Mouse (Mus musculus) CH12.LX (cell line): Measurements from ENCODE around the gene Gm21304.
"Not testable (repeated sequence)": the region's sequence is repeated elsewhere in the genome, so short reads cannot be mapped to it uniquely, and the experiment has no call there.

Source experiments
- CHD1 ChIP-seq: IDR thresholded peaks from 2 replicates; pipeline ENCODE4 v1.6.1; 2012; ENCODE audit warnings: low read depth, low read length, improper control_type of control experiment, inconsistent platforms
- CTCF ChIP-seq, 2 experiments: IDR thresholded peaks in 1 of 2; conservative IDR thresholded peaks in 1 of 2; 2 replicates each; pipeline ENCODE4 v1.5.1; 2011 to 2012; ENCODE audit warnings: low read depth in 2 of 2, low read length in 2 of 2, improper control_type of control experiment in 1 of 2, inconsistent platforms in 1 of 2, mild to moderate bottlenecking in 1 of 2, moderate library complexity in 1 of 2
- ETS1 ChIP-seq: conservative IDR thresholded peaks from 2 replicates; pipeline ENCODE4 v1.6.1; 2012; ENCODE audit warnings: low read depth, mild to moderate bottlenecking, inconsistent platforms, low read length, improper control_type of control experiment, moderate library complexity
- JUND ChIP-seq: conservative IDR thresholded peaks from 2 replicates; pipeline ENCODE4 v1.6.1; 2011; ENCODE audit warnings: low read depth, low read length, improper control_type of control experiment
- MXI1 ChIP-seq: IDR thresholded peaks from 2 replicates; pipeline ENCODE4 v1.6.1; 2011; ENCODE audit warnings: mild to moderate bottlenecking, low read depth, low read length, improper control_type of control experiment
- MYC ChIP-seq: IDR thresholded peaks from 2 replicates; pipeline ENCODE4 v1.6.1; 2011; ENCODE audit warnings: low read depth, mild to moderate bottlenecking, improper control_type of control experiment, low read length
- POLR2A ChIP-seq: IDR thresholded peaks from 2 replicates; pipeline ENCODE4 v1.6.1; 2011; ENCODE audit warnings: low read depth, mild to moderate bottlenecking, improper control_type of control experiment, low read length
- RAD21 ChIP-seq: IDR thresholded peaks from 2 replicates; pipeline ENCODE4 v1.6.1; 2011; ENCODE audit warnings: low read depth, mild to moderate bottlenecking, low read length, improper control_type of control experiment, moderate library complexity
- SIN3A ChIP-seq: IDR thresholded peaks from 2 replicates; pipeline ENCODE4 v1.6.1; 2012; ENCODE audit warnings: low read length, improper control_type of control experiment, inconsistent platforms
- TCF12 ChIP-seq: IDR thresholded peaks from 2 replicates; pipeline ENCODE4 v1.6.1; 2014; ENCODE audit warnings: low read depth, mild to moderate bottlenecking, inconsistent platforms, low read length, improper control_type of control experiment
- USF1 ChIP-seq: IDR thresholded peaks from 2 replicates; pipeline ENCODE4 v1.6.1; 2014; ENCODE audit warnings: low read depth, mild to moderate bottlenecking, inconsistent platforms, low read length, improper control_type of control experiment
- ZC3H11A ChIP-seq: IDR thresholded peaks from 2 replicates; pipeline ENCODE4 v1.6.1; 2012; ENCODE audit warnings: low read depth, mild to moderate bottlenecking, inconsistent platforms, low read length, improper control_type of control experiment

DNA sequence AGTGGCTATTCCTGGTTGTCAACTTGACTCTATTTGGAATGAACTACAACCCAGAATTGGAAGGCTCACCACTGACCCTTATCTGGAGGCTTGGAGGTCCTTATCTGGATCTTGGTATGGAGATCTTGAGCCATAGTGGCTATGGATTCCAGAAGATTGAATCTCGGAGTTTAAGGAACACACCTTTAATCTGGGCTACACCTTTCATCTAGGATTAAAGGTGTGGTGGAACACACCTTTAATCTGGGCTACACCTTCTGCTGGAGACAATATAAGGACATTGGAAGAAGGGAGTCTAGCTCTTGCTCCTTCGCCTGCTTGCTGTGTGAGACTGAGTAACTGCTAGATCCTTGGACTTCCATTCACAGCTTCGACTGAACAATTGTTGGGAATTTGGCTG, 25.4 kb downstream of the Gm21304 start, which contains the start of gene Gm4340:
- not testable (repeated sequence) for TF ChIP-seq POLR2A; MXI1; ZC3H11A; RAD21; SIN3A; CHD1; CTCF (conservative IDR thresholded peaks at IDR 0.05 in 1 of 2, IDR thresholded peaks at IDR 0.05 in 1 of 2; ENCODE audit: low read depth in 2 of 2, low read length in 2 of 2); MYC; TCF12; USF1; ETS1; JUND
